Mouse (Mus musculus) heart, embryonic 11.5 days (tissue): Measurements from ENCODE around the gene Ppp1r3d. TPM values are rescaled to one million over a fixed set of nuclear protein-coding genes. Genes with fewer than 3 reads are reported as not detected.

Source experiments
- ATAC-seq: fragments of 200-750 bp; cut with Nextera tagmentation; replicated peaks from 2 replicates; pipeline ENCODE4 v1.8.0; 2017; ENCODE audit warnings: moderate library complexity; ENCODE audit not compliant: insufficient number of reproducible peaks, low FRiP score, low TSS enrichment
- H3K27ac ChIP-seq: fragments of 300-500 bp; sonication (generic); 2 replicates; pipeline ENCODE4 v1.5.1; 2014; ENCODE audit warnings: mild to moderate bottlenecking, low read depth, low read length
- H3K27me3 ChIP-seq: fragments of 300-500 bp; sonication (generic); 2 replicates; pipeline ENCODE4 v1.6.1; 2014; ENCODE audit warnings: mild to moderate bottlenecking, low read length, mixed read lengths; ENCODE audit not compliant: control insufficient read depth, insufficient read depth
- H3K36me3 ChIP-seq: fragments of 300-500 bp; sonication (generic); 2 replicates; pipeline ENCODE4 v1.6.1; 2014; ENCODE audit warnings: mild to moderate bottlenecking, low read length, moderate library complexity, mixed read lengths; ENCODE audit not compliant: control insufficient read depth, insufficient read depth
- H3K4me1 ChIP-seq: fragments of 300-500 bp; sonication (generic); 2 replicates; pipeline ENCODE4 v1.6.1; 2014; ENCODE audit warnings: low read length; ENCODE audit not compliant: control insufficient read depth, insufficient read depth
- H3K4me2 ChIP-seq: fragments of 300-500 bp; sonication (generic); 2 replicates; pipeline ENCODE4 v1.6.1; 2014; ENCODE audit warnings: mild to moderate bottlenecking, moderate library complexity
- H3K4me3 ChIP-seq: fragments of 300-500 bp; sonication (generic); 2 replicates; pipeline ENCODE4 v1.5.1; 2014; ENCODE audit warnings: low read depth, low read length
- H3K9ac ChIP-seq: fragments of 300-500 bp; sonication (generic); 2 replicates; pipeline ENCODE4 v1.6.1; 2014; ENCODE audit warnings: mild to moderate bottlenecking, low read depth, low read length, moderate library complexity
- H3K9me3 ChIP-seq: fragments of 300-500 bp; sonication (generic); replicated peaks from 2 replicates; pipeline ENCODE4 v1.6.1; 2016; ENCODE audit warnings: low read length; ENCODE audit not compliant: control insufficient read depth
- WGBS: fragments of 180-500 bp; shearing (Covaris S2); extraction: QIAGEN DNeasy Blood & Tissue Kit; methylation state at CpG from one replicate; pipeline ENCODE4 v1.1.7; 2014; ENCODE audit not compliant: insufficient replicate concordance; 5-methylcytosine and 5-hydroxymethylcytosine counted together
- polyA plus RNA-seq: library from polyadenylated mRNA; unstranded; fragments of >200 nt; fragmentation: Nextera tagmentation; extraction: Ambion mirVana; gene quantifications from 2 replicates; pipeline ENCODE4 v1.2.1, GENCODE M21; 2014

Ppp1r3d gene
- polyA plus RNA-seq, 1 experiment from 2014 or later, result 11.7 TPM

- no peaks in the 10 kb centered on the region for H3K27me3 ChIP-seq
- no peak for ATAC-seq
- no peaks in the 10 kb centered on the region for H3K9me3 ChIP-seq
- H3K4me2 ChIP-seq, result no peak overlapping the region
- WGBS, result 74% methylated on average over 2 of the region's 2 CpGs
- peaks cover 4% of the 10 kb centered on the region; the same call in 1 of the 2 replicates for H3K4me1 ChIP-seq
- no peak overlapping the region for H3K9ac ChIP-seq
- H3K36me3 ChIP-seq, result no peaks in the 10 kb centered on the region
- no peak overlapping the region for H3K27ac ChIP-seq
- H3K4me3 ChIP-seq, result no peak overlapping the region
These were observed 19.6 kb upstream of the Ppp1r3d start for GRCm38 (mm10) chr2:178433903-178434302.

GRCm38 (mm10) chr2:178433495-178433894 is 19.2 kb upstream of the Ppp1r3d start:
- no peak for ATAC-seq
- Histone ChIP-seq H3K4me1 (peaks cover 4% of the 10 kb centered on the region; the same call in 1 of the 2 replicates), H3K27me3 (no peaks in the 10 kb centered on the region), H3K9me3 (no peaks in the 10 kb centered on the region), H3K27ac (no peak overlapping the region), H3K36me3 (no peaks in the 10 kb centered on the region), H3K4me3 (no peak overlapping the region), H3K9ac (no peak overlapping the region), H3K4me2 (no peak overlapping the region)
- 72% methylated on average over 2 of the region's 2 CpGs for WGBS

GRCm38 (mm10) chr2:178430231-178430630 is 16.0 kb upstream of the Ppp1r3d start, which contains the start of gene Cdh26:
Cdh26 (plus strand) TSS chr2:178430531.
- Histone ChIP-seq H3K9ac (no peak within 1 kb of the TSS), H3K4me1 (peaks cover 4% of the 10 kb centered on the region; the same call in 1 of the 2 replicates), H3K27ac (no peak within 1 kb of the TSS), H3K9me3 (no peaks in the 10 kb centered on the region), H3K4me2 (no peak within 1 kb of the TSS), H3K36me3 (no peaks in the 10 kb centered on the region), H3K27me3 (no peaks in the 10 kb centered on the region), H3K4me3 (no peak within 1 kb of the TSS)
- ATAC-seq, result no peak
- WGBS, result 90% methylated on average over 4 of the region's 4 CpGs

GRCm38 (mm10) chr2:178429426-178429825 is 15.2 kb upstream of the Ppp1r3d start:
- Histone ChIP-seq H3K27ac (no peak overlapping the region), H3K36me3 (no peaks in the 10 kb centered on the region), H3K27me3 (no peaks in the 10 kb centered on the region), H3K4me1 (peaks cover 4% of the 10 kb centered on the region; the same call in 1 of the 2 replicates), H3K9me3 (no peaks in the 10 kb centered on the region), H3K9ac (no peak overlapping the region), H3K4me2 (no peak overlapping the region), H3K4me3 (no peak overlapping the region)
- 79% methylated on average over 6 of the region's 6 CpGs for WGBS
- no peak for ATAC-seq

- no peak overlapping the region for H3K4me2 ChIP-seq
- peaks cover 4% of the 10 kb centered on the region; the same call in 1 of the 2 replicates for H3K4me1 ChIP-seq
- no peaks in the 10 kb centered on the region for H3K9me3 ChIP-seq
- H3K9ac ChIP-seq, result no peak overlapping the region
- H3K27me3 ChIP-seq, result no peaks in the 10 kb centered on the region
- WGBS, result 80% methylated on average over 4 of the region's 4 CpGs
- ATAC-seq, result no peak
- no peak overlapping the region for H3K4me3 ChIP-seq
- no peak overlapping the region for H3K27ac ChIP-seq
- H3K36me3 ChIP-seq, result no peaks in the 10 kb centered on the region
These were observed 14.4 kb upstream of the Ppp1r3d start for GRCm38 (mm10) chr2:178428676-178429075.

- Histone ChIP-seq H3K36me3 (peaks cover under 1% of the 10 kb centered on the region; the same call in 1 of the 2 replicates), H3K27ac (no peak overlapping the region), H3K9me3 (no peaks in the 10 kb centered on the region), H3K4me3 (no peak overlapping the region), H3K4me1 (peaks cover 5% of the 10 kb centered on the region; the same call in 1 of the 2 replicates), H3K4me2 (no peak overlapping the region), H3K27me3 (no peaks in the 10 kb centered on the region), H3K9ac (no peak overlapping the region)
- 71% methylated on average over 9 of the region's 9 CpGs for WGBS
- no peak for ATAC-seq
These were observed 13.9 kb upstream of the Ppp1r3d start for GRCm38 (mm10) chr2:178428183-178428582.

- no peak for ATAC-seq
- H3K27me3 ChIP-seq, result no peaks in the 10 kb centered on the region
- no peak overlapping the region for H3K4me3 ChIP-seq
- H3K9me3 ChIP-seq, result no peaks in the 10 kb centered on the region
- no peak overlapping the region for H3K27ac ChIP-seq
- no peak overlapping the region for H3K9ac ChIP-seq
- 81% methylated on average over 5 of the region's 5 CpGs for WGBS
- H3K4me1 ChIP-seq, result peaks cover 12% of the 10 kb centered on the region
- H3K36me3 ChIP-seq, result peaks cover 2% of the 10 kb centered on the region; the same call in 1 of the 2 replicates
- no peak overlapping the region for H3K4me2 ChIP-seq
These were observed 12.9 kb upstream of the Ppp1r3d start for GRCm38 (mm10) chr2:178427181-178427580.

GRCm38 (mm10) chr2:178426229-178426628 is 12.0 kb upstream of the Ppp1r3d start:
- Histone ChIP-seq H3K9ac (no peak overlapping the region), H3K27ac (no peak overlapping the region), H3K9me3 (no peaks in the 10 kb centered on the region), H3K36me3 (peaks cover 2% of the 10 kb centered on the region; the same call in 1 of the 2 replicates), H3K27me3 (no peaks in the 10 kb centered on the region), H3K4me3 (no peak overlapping the region), H3K4me1 (peaks cover 17% of the 10 kb centered on the region), H3K4me2 (no peak overlapping the region)
- no peak for ATAC-seq
- 30% methylated on average over 4 of the region's 4 CpGs for WGBS

- Histone ChIP-seq H3K36me3 (peaks cover 11% of the 10 kb centered on the region), H3K4me1 (peaks cover 26% of the 10 kb centered on the region), H3K9ac (no peak overlapping the region), H3K9me3 (peaks cover under 1% of the 10 kb centered on the region; the same call in 1 of the 2 replicates), H3K27ac (0 out of 2 replicates have a peak overlapping the region, but pooled peaks have one; percentile 85), H3K27me3 (no peaks in the 10 kb centered on the region), H3K4me2 (no peak overlapping the region), H3K4me3 (no peak overlapping the region)
- no peak for ATAC-seq
- WGBS, result 63% methylated on average over 5 of the region's 5 CpGs
These were observed 9.0 kb upstream of the Ppp1r3d start for GRCm38 (mm10) chr2:178423223-178423622.
